Mouse (Mus musculus) layer of hippocampus, adult 11-12 months (tissue): Measurements from ENCODE around the gene Ebna1bp2.

Experiments
- DNase-seq: peaks from one replicate; pipeline ENCODE4 v3.0.0; 2022; ENCODE audit warnings: low spot score

Ebna1bp2 gene

GRCm38 (mm10) chr4:118620279-118620966, at the start of gene Ebna1bp2, which contains the start of gene Cfap57:
Gene Ebna1bp2 (plus strand): TSS chr4:118620799.
Gene Cfap57 (minus strand): TSS chr4:118620777.
- peak; percentile 94 for DNase-seq

GRCm38 (mm10) chr4:118571441-118571840, 49.2 kb upstream of the Ebna1bp2 start:
- DNase-seq: peak; percentile 53

GRCm38 (mm10) chr4:118576097-118576496, 44.5 kb upstream of the Ebna1bp2 start:
- DNase-seq: peak; percentile 91

- peak; percentile 49 for DNase-seq
These were observed 41.3 kb upstream of the Ebna1bp2 start for GRCm38 (mm10) chr4:118579313-118579712.

- no peak for DNase-seq
These were observed 39.1 kb upstream of the Ebna1bp2 start for GRCm38 (mm10) chr4:118581508-118581907.

DNA sequence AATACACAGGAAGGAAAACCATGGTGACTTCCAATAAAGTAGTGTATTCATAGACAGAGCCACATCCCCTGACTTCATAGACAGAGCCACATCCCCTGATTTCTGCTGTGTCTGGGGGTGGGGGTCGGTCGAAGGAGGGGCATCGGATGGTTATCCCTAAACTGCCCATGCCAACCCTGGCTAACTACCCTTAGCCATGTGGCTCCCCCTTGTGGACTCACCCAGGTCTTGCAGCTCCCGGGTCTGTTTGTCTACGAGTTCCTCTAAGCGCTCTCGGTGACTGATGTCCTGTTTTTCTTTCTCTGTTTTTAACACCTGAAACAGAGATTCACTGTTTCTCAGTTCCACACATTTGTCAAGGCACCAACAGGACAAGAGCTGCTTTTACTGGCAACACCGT, 38.0 kb upstream of the Ebna1bp2 start:
- no peak for DNase-seq

DNA sequence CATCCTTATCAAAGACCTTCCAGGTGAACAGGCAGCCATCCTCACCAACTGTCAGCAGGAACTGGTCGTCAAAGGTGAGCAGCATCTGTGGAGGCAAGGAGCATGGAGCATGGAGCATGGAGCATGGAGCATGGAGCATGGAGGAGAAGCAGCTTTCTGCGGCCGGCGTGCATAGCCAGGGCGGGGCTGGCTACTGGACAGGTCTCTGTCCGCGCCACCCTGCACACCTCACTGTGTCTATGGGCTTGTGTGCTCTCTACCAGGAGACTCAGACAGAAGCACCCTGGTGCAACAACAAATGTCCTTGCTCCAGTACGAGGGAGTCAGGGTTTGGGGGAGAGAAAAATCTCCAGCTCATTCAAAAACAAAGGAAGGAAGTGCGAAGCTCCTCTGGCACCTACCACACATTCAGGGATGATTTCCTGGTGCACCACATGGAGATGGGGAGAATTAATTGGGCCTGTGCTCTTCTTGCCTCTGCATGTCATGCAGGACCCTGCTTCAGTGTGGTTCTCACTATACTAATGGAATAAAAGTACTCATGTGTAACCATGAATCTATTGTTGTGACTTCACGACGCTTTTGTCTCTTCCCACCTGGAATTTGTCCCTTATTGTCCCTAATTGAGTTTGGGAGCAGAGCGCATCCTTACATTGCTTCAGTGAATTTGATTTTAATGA, 31.4 kb upstream of the Ebna1bp2 start:
- no peak for DNase-seq

DNA sequence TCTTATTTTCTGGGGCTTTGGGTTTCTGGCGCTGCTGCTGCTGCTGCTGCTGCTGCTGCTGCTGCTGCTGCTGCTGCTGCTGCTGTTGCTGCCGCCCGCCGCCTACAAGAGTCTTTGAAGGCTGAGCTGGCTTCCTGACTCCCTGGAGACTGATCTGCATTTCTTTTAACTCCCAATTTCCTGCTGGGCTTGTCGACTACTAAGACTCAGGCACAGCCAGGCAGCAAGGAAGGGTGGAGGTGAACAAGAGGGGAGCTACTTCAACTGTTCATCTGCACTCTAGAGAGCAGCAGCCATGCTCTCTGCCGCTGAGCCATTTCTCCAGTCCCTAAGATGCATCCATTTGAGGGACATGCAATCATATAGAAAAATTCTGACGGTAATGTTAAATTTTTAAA, 30.9 kb upstream of the Ebna1bp2 start:
- DNase-seq: no peak

- DNase-seq: no peak
These were observed 16.5 kb upstream of the Ebna1bp2 start for GRCm38 (mm10) chr4:118604065-118604464.

DNA sequence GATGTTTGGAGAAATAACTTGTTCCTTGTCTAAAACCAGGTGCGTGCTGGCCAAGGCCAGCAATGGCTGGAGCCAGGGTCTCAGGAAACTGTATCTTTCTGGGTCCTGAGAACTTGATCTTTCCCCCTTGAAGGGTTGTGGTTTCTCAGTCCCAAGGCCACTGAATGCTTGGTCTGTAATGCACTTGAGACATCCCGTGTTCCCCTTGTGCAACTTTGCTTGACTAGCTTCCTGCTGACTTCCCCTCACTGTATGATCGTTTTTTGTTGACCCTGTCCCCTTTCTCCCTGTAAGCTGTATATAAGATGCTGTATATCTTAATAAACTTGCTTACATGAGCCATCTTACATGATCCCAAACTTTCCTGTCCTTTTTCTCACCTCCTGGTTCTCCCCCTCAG, 10.8 kb upstream of the Ebna1bp2 start:
- DNase-seq: no peak

DNA sequence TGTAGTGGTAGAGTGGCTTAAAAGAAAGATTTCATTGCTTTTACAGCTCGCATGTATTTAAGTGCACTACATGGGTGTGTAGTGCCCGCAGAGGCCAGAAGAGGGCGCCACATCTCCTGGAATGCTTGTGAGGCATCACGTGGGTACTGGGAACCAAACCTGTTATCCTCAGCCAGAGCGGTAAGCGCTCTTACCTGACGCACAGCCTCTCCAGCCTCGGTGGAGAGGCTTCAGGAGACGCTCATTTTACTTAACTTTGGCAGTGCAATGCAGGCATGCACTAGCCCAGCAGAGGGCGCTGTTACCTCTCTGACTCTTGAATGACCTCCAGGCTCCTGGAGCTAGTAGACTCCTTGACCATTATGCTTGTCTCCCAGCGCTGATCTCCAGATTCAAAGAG, 8.0 kb upstream of the Ebna1bp2 start:
- DNase-seq: peak; percentile 21

- no peak for DNase-seq
These were observed 5.2 kb upstream of the Ebna1bp2 start for GRCm38 (mm10) chr4:118615412-118615811.

- DNase-seq: no peak
These were observed 345 bp downstream of the Ebna1bp2 start for GRCm38 (mm10) chr4:118620967-118621320.

GRCm38 (mm10) chr4:118621781-118622180, 1.2 kb downstream of the Ebna1bp2 start:
- DNase-seq: no peak

DNA sequence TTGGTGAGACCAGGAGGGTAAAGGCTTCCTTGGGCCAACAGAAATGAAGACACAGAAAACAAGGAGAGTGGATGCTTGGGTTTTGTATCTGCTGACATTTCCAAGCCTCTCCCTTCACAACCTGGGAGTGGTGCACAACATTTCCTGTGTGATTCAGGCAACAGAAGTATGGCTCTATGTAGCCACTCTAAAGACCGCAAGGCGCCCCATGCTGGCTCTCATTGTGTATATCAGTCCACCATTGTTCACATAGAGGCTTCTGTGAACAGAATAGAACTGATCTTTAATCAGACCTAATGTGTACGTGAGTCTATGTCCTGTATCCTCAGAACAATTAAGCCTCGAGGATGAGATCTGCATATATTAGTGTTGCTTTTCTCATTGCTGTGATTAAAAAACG, 9.7 kb downstream of the Ebna1bp2 start:
- no peak for DNase-seq

DNA sequence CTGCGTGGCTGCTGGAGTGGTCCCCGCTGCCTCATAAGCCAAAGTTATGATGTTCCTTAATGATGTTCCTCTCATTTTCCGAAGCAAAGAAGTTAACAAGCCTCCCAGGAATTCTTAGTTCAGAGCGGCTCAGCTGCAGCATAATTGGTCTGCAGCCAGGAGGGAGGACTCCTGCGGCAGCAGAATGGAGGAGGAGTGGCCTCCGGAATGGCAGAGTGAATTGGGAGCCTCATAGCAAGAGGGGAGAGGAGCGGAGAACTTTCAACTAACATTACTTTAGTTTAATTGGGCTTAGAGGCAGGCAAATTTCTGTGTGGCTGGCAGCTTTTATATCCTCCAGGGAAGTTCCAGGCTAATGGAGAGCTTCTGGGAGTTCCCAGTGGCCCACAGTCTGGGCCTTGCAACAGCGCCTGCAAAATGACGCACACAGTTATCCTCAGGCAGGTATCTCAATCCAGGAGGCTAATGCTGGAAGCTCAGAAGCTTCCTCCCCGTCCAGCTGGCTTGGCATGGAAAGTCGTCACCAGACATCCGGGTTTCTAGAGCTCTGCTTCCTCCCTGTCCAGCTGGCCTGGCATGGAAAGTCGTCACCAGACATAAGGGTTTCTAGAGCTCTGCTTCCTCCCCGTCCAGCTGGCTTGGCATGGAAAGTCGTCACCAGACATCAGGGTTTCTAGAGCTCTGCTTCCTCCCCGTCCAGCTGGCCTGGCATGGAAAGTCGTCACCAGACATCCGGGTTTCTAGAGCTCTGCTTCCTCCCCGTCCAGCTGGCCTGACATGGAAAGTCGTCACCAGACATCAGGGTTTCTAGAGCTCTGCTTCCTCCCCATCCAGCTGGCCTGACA, 22.0 kb downstream of the Ebna1bp2 start:
- no peak for DNase-seq

DNA sequence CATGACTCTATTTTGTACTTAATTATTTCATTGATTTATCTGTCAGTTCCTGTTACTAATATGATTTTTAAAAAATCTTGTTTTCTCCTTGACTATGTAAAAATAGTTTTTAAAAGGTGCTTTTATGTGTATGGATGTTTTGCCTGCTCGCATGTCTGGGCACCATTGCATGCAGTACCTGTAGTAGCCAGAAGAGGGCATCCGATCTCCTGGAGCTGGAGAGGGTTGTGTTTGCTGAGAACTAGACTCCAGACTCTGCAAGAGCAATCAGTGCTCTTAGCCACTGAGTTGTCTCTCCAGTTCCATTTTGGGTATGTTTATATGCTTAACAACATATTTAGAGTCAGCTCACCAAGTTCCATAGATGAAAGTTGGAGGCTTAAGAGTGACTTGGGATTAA, 24.6 kb downstream of the Ebna1bp2 start:
- peak; percentile 70 for DNase-seq

- no peak for DNase-seq
These were observed 38.1 kb downstream of the Ebna1bp2 start, which contains the start of gene Olfr62 for GRCm38 (mm10) chr4:118658652-118659051. Gene Olfr62 (plus strand): TSS chr4:118658952.
